Mouse (Mus musculus): ENCODE measurements at regions not wholly inside any gene's neighbourhood (a gene's known extent, or its start where the extent isn't known, plus 50 kb on each side); places are given as distances from the start of the nearest gene placed in this dataset.

- no peak overlapping the region for H3K27ac ChIP-seq
- no peaks in the 10 kb centered on the region for H3K9me3 ChIP-seq
- no peak for ATAC-seq
- no peaks in the 10 kb centered on the region for H3K36me3 ChIP-seq
- no peaks in the 10 kb centered on the region for H3K4me1 ChIP-seq (replicated peaks)
- H3K4me2 ChIP-seq (replicated peaks) = no peak overlapping the region
- H3K27me3 ChIP-seq (replicated peaks) = no peaks in the 10 kb centered on the region
- no peak overlapping the region for H3K4me3 ChIP-seq (replicated peaks)
- no peak overlapping the region for H3K9ac ChIP-seq
- WGBS = 81% methylated on average over 3 of the region's 3 CpGs
Measured at GRCm38 (mm10) chr8:96929901-96930300, 1041.6 kb upstream of the Got2 start.

- no peak for ATAC-seq
- Histone ChIP-seq H3K4me3 (replicated peaks) (no peak overlapping the region), H3K9ac (no peak overlapping the region), H3K4me1 (replicated peaks) (no peaks in the 10 kb centered on the region), H3K27ac (no peak overlapping the region), H3K27me3 (replicated peaks) (no peaks in the 10 kb centered on the region), H3K4me2 (replicated peaks) (no peak overlapping the region), H3K36me3 (no peaks in the 10 kb centered on the region), H3K9me3 (no peaks in the 10 kb centered on the region)
- WGBS = 75% methylated on average over 2 of the region's 2 CpGs
Measured at GRCm38 (mm10) chr8:96880956-96881355, 992.6 kb upstream of the Got2 start.

DNA sequence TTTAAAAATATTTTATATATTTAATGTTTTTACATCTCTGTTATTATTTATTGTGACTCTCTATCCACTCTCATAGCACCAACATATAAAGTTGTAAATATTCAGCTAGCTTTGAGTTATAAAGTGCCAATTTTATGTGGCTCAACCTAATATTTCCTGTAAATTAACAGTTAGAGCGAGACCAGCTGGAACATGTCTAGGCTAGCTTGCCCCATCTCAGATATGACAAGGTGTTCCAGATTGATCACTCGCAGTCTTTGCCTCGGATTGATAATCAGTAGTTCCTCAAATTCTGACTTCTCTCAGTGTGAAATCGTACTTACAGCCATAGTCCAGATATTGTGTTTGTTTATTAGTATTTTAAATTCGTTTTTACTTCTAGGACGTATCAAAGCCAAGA lies 990.4 kb upstream of the Got2 start:
- no peaks in the 10 kb centered on the region for H3K4me1 ChIP-seq (replicated peaks)
- H3K9me3 ChIP-seq = no peaks in the 10 kb centered on the region
- no peak overlapping the region for H3K4me2 ChIP-seq (replicated peaks)
- no peak overlapping the region for H3K9ac ChIP-seq
- no peak for ATAC-seq
- H3K27me3 ChIP-seq (replicated peaks) = no peaks in the 10 kb centered on the region
- H3K4me3 ChIP-seq (replicated peaks) = no peak overlapping the region
- WGBS = 81% methylated on average over 6 of the region's 6 CpGs
- no peaks in the 10 kb centered on the region for H3K36me3 ChIP-seq
- H3K27ac ChIP-seq = no peak overlapping the region

GRCm38 (mm10) chr8:96873465-96874094 lies 985.2 kb upstream of the Got2 start:
- WGBS = 74% methylated on average over 4 of the region's 4 CpGs
- Histone ChIP-seq H3K9ac (no peak overlapping the region), H3K27ac (no peak overlapping the region), H3K4me3 (replicated peaks) (no peak overlapping the region), H3K4me2 (replicated peaks) (no peak overlapping the region), H3K4me1 (replicated peaks) (no peaks in the 10 kb centered on the region), H3K9me3 (no peaks in the 10 kb centered on the region), H3K27me3 (replicated peaks) (no peaks in the 10 kb centered on the region), H3K36me3 (no peaks in the 10 kb centered on the region)
- ATAC-seq = no peak

DNA sequence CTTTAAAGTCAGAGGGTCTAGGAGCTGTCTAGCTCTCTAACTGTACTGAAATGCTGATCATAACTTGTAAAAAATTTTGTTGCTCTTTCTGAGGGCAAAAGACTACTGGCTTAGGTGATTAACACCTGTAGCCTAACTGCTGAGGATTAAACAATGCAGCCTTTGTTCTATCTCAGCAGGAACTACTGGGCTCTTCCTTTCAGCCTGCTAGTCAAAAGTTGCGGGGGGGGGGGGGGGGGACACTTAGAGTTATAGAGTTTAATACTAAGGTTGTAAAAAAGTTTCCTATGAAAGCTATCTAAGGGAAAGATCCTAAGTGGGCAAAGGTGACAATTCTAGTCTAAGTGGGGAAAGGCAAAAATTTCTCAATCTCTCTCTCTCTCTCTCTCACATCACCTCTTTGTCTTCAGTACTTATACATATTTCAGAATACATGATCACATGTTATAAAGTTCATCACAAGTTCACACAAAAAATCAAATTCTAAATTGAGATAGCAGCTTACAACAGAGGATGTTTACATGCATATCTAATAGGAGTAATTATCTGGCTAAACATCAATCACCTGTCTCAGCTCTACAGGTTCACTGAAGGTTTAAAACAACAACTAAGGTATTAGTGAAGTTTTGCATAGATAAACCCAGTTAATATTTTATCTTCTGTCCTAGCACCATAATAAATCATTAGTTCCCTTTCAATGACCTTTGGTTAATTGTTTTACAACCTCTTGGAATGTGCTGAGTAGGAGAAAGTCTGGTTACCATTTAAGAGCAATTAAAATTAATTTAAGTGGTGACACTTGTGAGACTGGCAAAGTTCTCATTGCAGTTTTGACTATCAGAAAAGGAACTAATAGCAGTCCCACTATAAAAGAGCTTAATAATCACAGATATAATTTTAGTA lies 980.1 kb upstream of the Got2 start:
- H3K9me3 ChIP-seq = no peaks in the 10 kb centered on the region
- H3K4me2 ChIP-seq (replicated peaks) = no peak overlapping the region; the same call in 1 of the 2 replicates
- H3K27me3 ChIP-seq (replicated peaks) = no peaks in the 10 kb centered on the region
- H3K27ac ChIP-seq = 0 out of 2 replicates have a peak overlapping the region, but pooled peaks have one; percentile 32
- peak; percentile 89 for ATAC-seq
- H3K36me3 ChIP-seq = no peaks in the 10 kb centered on the region
- H3K4me1 ChIP-seq (replicated peaks) = no peaks in the 10 kb centered on the region
- WGBS = 0% methylated on average over 1 of the region's 1 CpGs
- H3K9ac ChIP-seq = no peak overlapping the region
- no peak overlapping the region for H3K4me3 ChIP-seq (replicated peaks)

DNA sequence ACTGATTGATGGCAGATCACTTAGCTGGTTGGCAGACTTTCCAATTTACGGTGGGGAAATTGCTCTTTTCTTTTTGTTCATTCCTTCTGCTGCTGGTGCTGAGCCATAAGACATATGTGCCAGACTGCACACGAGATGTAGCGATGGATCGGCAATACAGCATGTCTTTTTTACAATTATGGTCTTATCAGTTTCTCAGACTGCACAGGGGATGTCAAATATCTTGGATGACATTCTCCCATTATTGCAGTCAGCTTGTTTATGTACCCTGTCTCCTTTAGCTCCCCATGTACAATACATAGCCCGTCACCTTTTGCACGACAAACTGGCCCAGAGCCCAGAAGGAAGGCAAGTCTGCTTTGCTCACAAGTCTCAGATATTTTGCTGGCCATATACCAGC lies 976.3 kb upstream of the Got2 start:
- no peak for ATAC-seq

GRCm38 (mm10) chr8:96860870-96861462 lies 972.6 kb upstream of the Got2 start:
- Histone ChIP-seq H3K9me3 (no peaks in the 10 kb centered on the region), H3K27me3 (replicated peaks) (no peaks in the 10 kb centered on the region), H3K4me3 (replicated peaks) (no peak overlapping the region), H3K9ac (no peak overlapping the region), H3K4me1 (replicated peaks) (no peaks in the 10 kb centered on the region), H3K4me2 (replicated peaks) (no peak overlapping the region), H3K36me3 (no peaks in the 10 kb centered on the region), H3K27ac (no peak overlapping the region)
- no peak for ATAC-seq
- WGBS = 83% methylated on average over 2 of the region's 2 CpGs

More for the DNA sequence above, 976.3 kb upstream of the Got2 start:
- Histone ChIP-seq H3K9ac (no peak overlapping the region), H3K4me2 (replicated peaks) (no peak overlapping the region), H3K9me3 (no peaks in the 10 kb centered on the region), H3K27me3 (replicated peaks) (no peaks in the 10 kb centered on the region), H3K4me3 (replicated peaks) (no peak overlapping the region), H3K4me1 (replicated peaks) (no peaks in the 10 kb centered on the region), H3K27ac (no peak overlapping the region), H3K36me3 (no peaks in the 10 kb centered on the region)
- 47% methylated on average over 6 of the region's 6 CpGs for WGBS

GRCm38 (mm10) chr8:96843566-96843965 lies 955.2 kb upstream of the Got2 start:
- Histone ChIP-seq H3K36me3 (no peaks in the 10 kb centered on the region), H3K4me3 (replicated peaks) (no peak overlapping the region), H3K9ac (no peak overlapping the region), H3K9me3 (no peaks in the 10 kb centered on the region), H3K4me2 (replicated peaks) (no peak overlapping the region), H3K27me3 (replicated peaks) (no peaks in the 10 kb centered on the region), H3K27ac (no peak overlapping the region), H3K4me1 (replicated peaks) (no peaks in the 10 kb centered on the region)
- 64% methylated on average over 2 of the region's 2 CpGs for WGBS
- ATAC-seq = no peak

DNA sequence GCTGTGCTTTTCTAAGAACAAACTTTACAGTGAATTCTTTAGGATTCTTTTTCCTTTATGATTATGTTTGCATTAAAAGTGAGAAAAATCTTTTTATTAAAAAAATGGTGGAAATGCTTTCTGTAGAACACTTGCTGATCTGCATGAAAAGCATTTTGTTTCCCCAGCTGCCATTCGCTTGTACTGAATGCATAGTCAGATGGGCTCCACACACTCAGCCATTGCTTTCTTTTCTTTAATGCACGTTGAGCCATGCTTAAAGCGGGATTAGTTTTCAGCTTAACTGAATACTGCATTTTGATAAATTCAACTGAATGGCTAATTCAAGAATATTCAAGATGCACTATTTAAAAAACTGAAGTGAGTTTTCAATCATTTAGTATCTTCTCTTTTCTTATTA lies 947.2 kb upstream of the Got2 start:
- WGBS = 84% methylated on average over 3 of the region's 3 CpGs
- Histone ChIP-seq H3K4me1 (replicated peaks) (no peaks in the 10 kb centered on the region), H3K36me3 (no peaks in the 10 kb centered on the region), H3K27ac (no peak overlapping the region), H3K27me3 (replicated peaks) (no peaks in the 10 kb centered on the region), H3K9me3 (no peaks in the 10 kb centered on the region), H3K4me3 (replicated peaks) (no peak overlapping the region), H3K9ac (no peak overlapping the region), H3K4me2 (replicated peaks) (no peak overlapping the region)
- no peak for ATAC-seq

GRCm38 (mm10) chr8:96834673-96835072 lies 946.3 kb upstream of the Got2 start:
- H3K4me2 ChIP-seq (replicated peaks) = no peak overlapping the region
- H3K27me3 ChIP-seq (replicated peaks) = no peaks in the 10 kb centered on the region
- no peak for ATAC-seq
- 72% methylated on average over 2 of the region's 2 CpGs for WGBS
- no peaks in the 10 kb centered on the region for H3K36me3 ChIP-seq
- no peak overlapping the region for H3K9ac ChIP-seq
- H3K27ac ChIP-seq = no peak overlapping the region
- H3K9me3 ChIP-seq = no peaks in the 10 kb centered on the region
- H3K4me3 ChIP-seq (replicated peaks) = no peak overlapping the region
- H3K4me1 ChIP-seq (replicated peaks) = no peaks in the 10 kb centered on the region

- Histone ChIP-seq H3K9me3 (no peaks in the 10 kb centered on the region), H3K36me3 (no peaks in the 10 kb centered on the region), H3K4me1 (replicated peaks) (no peaks in the 10 kb centered on the region), H3K27ac (no peak overlapping the region), H3K9ac (no peak overlapping the region), H3K4me2 (replicated peaks) (no peak overlapping the region), H3K4me3 (replicated peaks) (no peak overlapping the region), H3K27me3 (replicated peaks) (no peaks in the 10 kb centered on the region)
- WGBS = 81% methylated on average over 1 of the region's 1 CpGs
- no peak for ATAC-seq
Measured at GRCm38 (mm10) chr8:96829253-96829652, 940.9 kb upstream of the Got2 start.

DNA sequence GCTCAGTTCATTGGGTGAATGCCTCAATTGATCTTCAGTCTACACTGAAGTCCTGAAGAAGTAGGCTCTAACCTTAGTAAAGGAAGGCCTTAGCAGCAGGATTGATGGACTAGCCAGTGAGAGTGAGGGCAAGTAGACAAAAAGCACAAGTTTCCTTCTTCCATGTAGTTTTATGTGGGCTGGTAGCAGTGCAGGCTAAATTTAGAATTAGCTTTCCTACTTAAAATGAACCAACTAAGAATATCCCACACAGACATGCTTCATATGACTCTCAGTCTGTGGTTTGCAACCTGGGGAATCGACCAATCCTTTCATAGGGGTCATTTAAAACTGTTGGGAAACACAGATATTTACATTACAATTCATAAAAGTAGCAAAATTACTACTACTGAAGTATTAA lies 922.2 kb upstream of the Got2 start:
- H3K4me1 ChIP-seq (replicated peaks) = no peaks in the 10 kb centered on the region
- no peak for ATAC-seq

More for the DNA sequence above, 922.2 kb upstream of the Got2 start:
- Histone ChIP-seq H3K27ac (no peak overlapping the region), H3K4me2 (replicated peaks) (no peak overlapping the region), H3K4me3 (replicated peaks) (no peak overlapping the region), H3K9me3 (no peaks in the 10 kb centered on the region), H3K27me3 (replicated peaks) (no peaks in the 10 kb centered on the region), H3K9ac (no peak overlapping the region), H3K36me3 (no peaks in the 10 kb centered on the region)
- WGBS = 74% methylated on average over 1 of the region's 1 CpGs
